Mouse (Mus musculus) lung, postnatal 0 days (tissue): ENCODE results near the gene Gm20662.

Source experiments
- CTCF ChIP-seq: IDR thresholded peaks from 2 replicates; pipeline ENCODE4 v1.5.1; 2016; ENCODE audit warnings: antibody characterized with exemption, mild to moderate bottlenecking
- EP300 ChIP-seq: IDR thresholded peaks from 2 replicates; pipeline ENCODE4 v1.6.1; 2016; ENCODE audit warnings: antibody characterized with exemption, mild to moderate bottlenecking, control low read depth

- TF ChIP-seq CTCF (no peak), EP300 (no peak)
These were observed 4.0 kb upstream of the Gm20662 start, which contains the start of gene Cdhr4 for GRCm38 (mm10) chr9:107992197-107992596.
